Mouse (Mus musculus): Measurements from ENCODE around the gene Ptpn12. TPM values are rescaled to one million over a fixed set of nuclear protein-coding genes. Genes with fewer than 3 reads are reported as not detected.
A peak's percentile ranks its signal among the peaks of the same experiment; 100 is the strongest.

Ptpn12 gene
- polyA plus RNA-seq, 1 experiment from 2014 or later: 23.6 TPM

- Histone ChIP-seq H3K4me2 (replicated peaks) (no peak overlapping the region), H3K27ac (no peak overlapping the region), H3K27me3 (no peaks in the 10 kb centered on the region), H3K36me3 (no peaks in the 10 kb centered on the region), H3K4me3 (no peak overlapping the region), H3K4me1 (peaks cover 7% of the 10 kb centered on the region; the same call in 1 of the 2 replicates), H3K9ac (no peak overlapping the region), H3K9me3 (no peaks in the 10 kb centered on the region)
- WGBS: 86% methylated on average over 4 of the region's 4 CpGs
- ATAC-seq (ENCODE audit: low FRiP score, low read depth): no peak
Observed at GRCm38 (mm10) chr5:21047114-21047513, 8.6 kb downstream of the Ptpn12 start.

GRCm38 (mm10) chr5:21046150-21047048 is 9.3 kb downstream of the Ptpn12 start:
- Histone ChIP-seq H3K4me3 (no peak overlapping the region), H3K9me3 (no peaks in the 10 kb centered on the region), H3K27me3 (no peaks in the 10 kb centered on the region), H3K27ac (no peak overlapping the region), H3K9ac (no peak overlapping the region), H3K36me3 (no peaks in the 10 kb centered on the region), H3K4me1 (peaks cover 7% of the 10 kb centered on the region; the same call in 1 of the 2 replicates), H3K4me2 (replicated peaks) (no peak overlapping the region)
- ATAC-seq (ENCODE audit: low FRiP score, low read depth): no peak
- WGBS: 85% methylated on average over 7 of the region's 7 CpGs

GRCm38 (mm10) chr5:21045462-21045861 is 10.2 kb downstream of the Ptpn12 start:
- Histone ChIP-seq H3K4me2 (replicated peaks) (no peak overlapping the region), H3K4me1 (peaks cover 7% of the 10 kb centered on the region; the same call in 1 of the 2 replicates), H3K9ac (no peak overlapping the region), H3K9me3 (no peaks in the 10 kb centered on the region), H3K36me3 (no peaks in the 10 kb centered on the region), H3K27me3 (no peaks in the 10 kb centered on the region), H3K4me3 (no peak overlapping the region), H3K27ac (no peak overlapping the region)
- 97% methylated on average over 2 of the region's 2 CpGs for WGBS
- ATAC-seq (ENCODE audit: low FRiP score, low read depth): no peak

GRCm38 (mm10) chr5:21038100-21038499 is 17.6 kb downstream of the Ptpn12 start:
- Histone ChIP-seq H3K9me3 (no peaks in the 10 kb centered on the region), H3K27ac (no peak overlapping the region), H3K4me1 (peaks cover 16% of the 10 kb centered on the region), H3K36me3 (no peaks in the 10 kb centered on the region), H3K4me2 (replicated peaks) (no peak overlapping the region), H3K4me3 (no peak overlapping the region), H3K27me3 (no peaks in the 10 kb centered on the region), H3K9ac (no peak overlapping the region)
- ATAC-seq (ENCODE audit: low FRiP score, low read depth): no peak
- 90% methylated on average over 5 of the region's 5 CpGs for WGBS

- no peak overlapping the region for H3K9ac ChIP-seq
- H3K4me1 ChIP-seq: peaks cover 16% of the 10 kb centered on the region
- no peak overlapping the region for H3K4me2 ChIP-seq (replicated peaks)
- no peaks in the 10 kb centered on the region for H3K27me3 ChIP-seq
- H3K36me3 ChIP-seq: no peaks in the 10 kb centered on the region
- H3K27ac ChIP-seq: no peak overlapping the region
- ATAC-seq (ENCODE audit: low FRiP score, low read depth): no peak
- WGBS: 81% methylated on average over 7 of the region's 7 CpGs
- H3K4me3 ChIP-seq: no peak overlapping the region
- no peaks in the 10 kb centered on the region for H3K9me3 ChIP-seq
Observed at GRCm38 (mm10) chr5:21035689-21036480, 19.8 kb downstream of the Ptpn12 start.

GRCm38 (mm10) chr5:21034388-21034966 is 21.2 kb downstream of the Ptpn12 start:
- no peak for ATAC-seq (ENCODE audit: low FRiP score, low read depth)
- no peak overlapping the region for H3K9ac ChIP-seq
- no peaks in the 10 kb centered on the region for H3K9me3 ChIP-seq
- H3K4me3 ChIP-seq: no peak overlapping the region
- no peaks in the 10 kb centered on the region for H3K36me3 ChIP-seq
- H3K27ac ChIP-seq: no peak overlapping the region
- WGBS: 76% methylated on average over 6 of the region's 6 CpGs
- no peaks in the 10 kb centered on the region for H3K27me3 ChIP-seq
- peaks cover 20% of the 10 kb centered on the region for H3K4me1 ChIP-seq
- no peak overlapping the region for H3K4me2 ChIP-seq (replicated peaks)

- peaks cover 2% of the 10 kb centered on the region; the same call in 1 of the 2 replicates for H3K36me3 ChIP-seq
- H3K4me1 ChIP-seq: peaks cover 20% of the 10 kb centered on the region
- no peak overlapping the region for H3K4me3 ChIP-seq
- no peak overlapping the region for H3K4me2 ChIP-seq (replicated peaks)
- H3K27me3 ChIP-seq: no peaks in the 10 kb centered on the region
- WGBS: 54% methylated on average over 11 of the region's 11 CpGs
- H3K9me3 ChIP-seq: no peaks in the 10 kb centered on the region
- H3K9ac ChIP-seq: no peak overlapping the region
- H3K27ac ChIP-seq: no peak overlapping the region
- no peak for ATAC-seq (ENCODE audit: low FRiP score, low read depth)
Observed at GRCm38 (mm10) chr5:21033382-21034056, 22.2 kb downstream of the Ptpn12 start.

- peaks cover 9% of the 10 kb centered on the region for H3K36me3 ChIP-seq
- H3K9me3 ChIP-seq: no peaks in the 10 kb centered on the region
- H3K4me2 ChIP-seq (replicated peaks): no peak overlapping the region
- H3K4me3 ChIP-seq: no peak overlapping the region
- no peak for ATAC-seq (ENCODE audit: low FRiP score, low read depth)
- no peak overlapping the region for H3K9ac ChIP-seq
- 47% methylated on average over 3 of the region's 3 CpGs for WGBS
- H3K27me3 ChIP-seq: no peaks in the 10 kb centered on the region
- peaks cover 20% of the 10 kb centered on the region for H3K4me1 ChIP-seq
- H3K27ac ChIP-seq: no peak overlapping the region
Observed at GRCm38 (mm10) chr5:21032626-21033025, 23.1 kb downstream of the Ptpn12 start.

GRCm38 (mm10) chr5:21030226-21030625 is 25.5 kb downstream of the Ptpn12 start:
- Histone ChIP-seq H3K27ac (peak overlapping the region; percentile 52; the same call in 1 of the 2 replicates), H3K27me3 (no peaks in the 10 kb centered on the region), H3K9me3 (no peaks in the 10 kb centered on the region), H3K9ac (no peak overlapping the region), H3K4me2 (replicated peaks) (no peak overlapping the region), H3K4me3 (no peak overlapping the region), H3K36me3 (peaks cover 17% of the 10 kb centered on the region), H3K4me1 (peaks cover 20% of the 10 kb centered on the region)
- ATAC-seq (ENCODE audit: low FRiP score, low read depth): no peak

GRCm38 (mm10) chr5:21017075-21017474 is 38.6 kb downstream of the Ptpn12 start:
- WGBS: 65% methylated on average over 5 of the region's 5 CpGs
- Histone ChIP-seq H3K4me3 (no peak overlapping the region), H3K4me2 (replicated peaks) (no peak overlapping the region), H3K9me3 (no peaks in the 10 kb centered on the region), H3K4me1 (no peaks in the 10 kb centered on the region), H3K9ac (no peak overlapping the region), H3K27me3 (no peaks in the 10 kb centered on the region), H3K36me3 (peaks cover 49% of the 10 kb centered on the region), H3K27ac (no peak overlapping the region)
- no peak for ATAC-seq (ENCODE audit: low FRiP score, low read depth)

GRCm38 (mm10) chr5:21010908-21011307 is 44.8 kb downstream of the Ptpn12 start:
- H3K27me3 ChIP-seq: no peaks in the 10 kb centered on the region
- H3K9me3 ChIP-seq: no peaks in the 10 kb centered on the region
- H3K27ac ChIP-seq: no peak overlapping the region
- no peak overlapping the region for H3K9ac ChIP-seq
- no peak for ATAC-seq (ENCODE audit: low FRiP score, low read depth)
- H3K36me3 ChIP-seq: peaks cover 41% of the 10 kb centered on the region
- H3K4me3 ChIP-seq: no peak overlapping the region
- no peak overlapping the region for H3K4me2 ChIP-seq (replicated peaks)
- no peaks in the 10 kb centered on the region for H3K4me1 ChIP-seq

All from limb, embryonic 13.5 days (tissue).